Mouse (Mus musculus) MEL (cell line): Measurements from ENCODE around the gene Nfkbib.
A peak's percentile ranks its signal among the peaks of the same experiment; 100 is the strongest.

Source experiments
- CTCF ChIP-seq, 3 experiments: IDR thresholded peaks in 2 of 3; conservative IDR thresholded peaks in 1 of 3; 2 replicates each; pipeline ENCODE4 v1.5.1; 2011 to 2012; ENCODE audit warnings: low read length in 3 of 3, low read depth in 2 of 3, mild to moderate bottlenecking in 2 of 3, improper control_type of control experiment in 1 of 3, inconsistent platforms in 1 of 3, mixed read lengths in 1 of 3, moderate library complexity in 1 of 3; ENCODE audit not compliant: control insufficient read depth in 1 of 3, insufficient read depth in 1 of 3, poor library complexity in 1 of 3, severe bottlenecking in 1 of 3
- EP300 ChIP-seq, 2 experiments: IDR thresholded peaks; 2 replicates each; pipeline ENCODE4 v1.6.1; 2011; ENCODE audit warnings: improper control_type of control experiment in 2 of 2, low read length in 2 of 2, low read depth in 1 of 2, mild to moderate bottlenecking in 1 of 2
- GATA1 ChIP-seq: IDR thresholded peaks from 2 replicates; pipeline ENCODE4 v1.6.1; 2011; ENCODE audit warnings: low read depth, low read length, improper control_type of control experiment
- MAX ChIP-seq: IDR thresholded peaks from 2 replicates; pipeline ENCODE4 v1.6.1; 2011; ENCODE audit warnings: low read length, improper control_type of control experiment
- POLR2A ChIP-seq, 2 experiments: IDR thresholded peaks; 2 replicates each; pipeline ENCODE4 v1.6.1; 2011 to 2012; ENCODE audit warnings: low read length in 2 of 2, mild to moderate bottlenecking in 2 of 2, control low read depth in 1 of 2, improper control_type of control experiment in 1 of 2, low read depth in 1 of 2, moderate library complexity in 1 of 2; ENCODE audit not compliant: control insufficient read depth in 1 of 2, insufficient read depth in 1 of 2, poor library complexity in 1 of 2
- RAD21 ChIP-seq: IDR thresholded peaks from 2 replicates; pipeline ENCODE4 v1.6.1; 2011; ENCODE audit warnings: mild to moderate bottlenecking, low read depth, low read length, improper control_type of control experiment
- TCF12 ChIP-seq: IDR thresholded peaks from 2 replicates; pipeline ENCODE4 v1.6.1; 2014; ENCODE audit warnings: low read depth, mild to moderate bottlenecking, inconsistent platforms, low read length, improper control_type of control experiment, moderate library complexity
- USF1 ChIP-seq: IDR thresholded peaks from 2 replicates; pipeline ENCODE4 v1.6.1; 2014; ENCODE audit warnings: low read depth, mild to moderate bottlenecking, inconsistent platforms, low read length, improper control_type of control experiment, moderate library complexity

DNA sequence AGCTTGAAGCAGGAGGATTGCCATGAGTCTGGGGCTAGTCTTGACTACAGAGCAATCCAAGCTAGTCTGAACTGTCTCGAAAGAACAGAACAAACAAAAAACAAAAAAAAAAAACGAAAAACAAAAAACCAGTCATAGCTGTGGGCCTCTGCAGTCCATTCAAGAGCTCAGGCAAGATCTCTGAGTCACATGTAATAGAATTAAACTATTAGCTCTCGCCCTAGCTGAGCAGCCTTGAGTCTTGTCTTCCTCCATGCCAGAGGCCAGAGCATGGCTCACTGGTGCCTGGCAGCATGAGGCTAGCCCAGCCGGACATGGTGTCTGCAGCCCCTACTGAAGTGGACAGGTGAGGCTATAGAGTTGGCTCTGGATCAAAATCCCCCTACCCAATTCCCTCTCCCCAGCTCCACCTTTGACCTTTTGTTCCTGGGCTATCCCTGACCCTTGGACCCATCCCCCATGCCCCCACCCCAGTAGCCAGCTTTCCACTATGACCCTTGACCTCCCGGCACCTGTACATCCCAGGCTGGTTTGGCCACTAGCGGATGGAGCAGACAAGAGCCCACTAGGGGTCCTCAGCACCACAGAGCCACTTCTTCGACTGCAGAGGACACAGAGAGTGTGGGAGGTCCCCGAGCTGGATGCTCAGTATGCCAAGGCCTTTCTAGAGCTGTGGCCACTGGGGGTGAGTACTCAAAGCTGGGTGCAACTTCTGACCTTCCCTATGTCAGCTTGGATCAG lies 22.9 kb upstream of the Nfkbib start:
- TF ChIP-seq MAX (no peak), EP300 (IDR thresholded peaks at IDR 0.05; ENCODE audit: low read depth in 1 of 2, low read length in 2 of 2) (no peak), USF1 (no peak), CTCF (IDR thresholded peaks at IDR 0.05 in 2 of 3, conservative IDR thresholded peaks at IDR 0.05 in 1 of 3; ENCODE audit: control insufficient read depth in 1 of 3, insufficient read depth in 1 of 3, low read depth in 2 of 3, low read length in 3 of 3, poor library complexity in 1 of 3, severe bottlenecking in 1 of 3) (peak in 2 of 3 experiments; percentile 31 to 32; a peak in 3 of 6 replicates), POLR2A (IDR thresholded peaks at IDR 0.05; ENCODE audit: control insufficient read depth in 1 of 2, insufficient read depth in 1 of 2, low read depth in 1 of 2, low read length in 2 of 2, poor library complexity in 1 of 2) (no peak), RAD21 (peak; percentile 21), GATA1 (no peak), TCF12 (no peak)
